Mouse (Mus musculus): ENCODE data around the gene Ercc6.

- TF ChIP-seq POLR2A (IDR thresholded peaks at IDR 0.05; ENCODE audit: low read depth, low read length) = no peak
- no peak for TF ChIP-seq CTCF (IDR thresholded peaks at IDR 0.05; ENCODE audit: extremely low read depth, insufficient read depth, insufficient read length, insufficient replicate concordance)
Observed at GRCm38 (mm10) chr14:32516086-32516485, 2.8 kb downstream of the Ercc6 start.

Data from spleen, adult 2 months (tissue).